Mouse (Mus musculus): ENCODE results near the gene Hapln4.

DNA sequence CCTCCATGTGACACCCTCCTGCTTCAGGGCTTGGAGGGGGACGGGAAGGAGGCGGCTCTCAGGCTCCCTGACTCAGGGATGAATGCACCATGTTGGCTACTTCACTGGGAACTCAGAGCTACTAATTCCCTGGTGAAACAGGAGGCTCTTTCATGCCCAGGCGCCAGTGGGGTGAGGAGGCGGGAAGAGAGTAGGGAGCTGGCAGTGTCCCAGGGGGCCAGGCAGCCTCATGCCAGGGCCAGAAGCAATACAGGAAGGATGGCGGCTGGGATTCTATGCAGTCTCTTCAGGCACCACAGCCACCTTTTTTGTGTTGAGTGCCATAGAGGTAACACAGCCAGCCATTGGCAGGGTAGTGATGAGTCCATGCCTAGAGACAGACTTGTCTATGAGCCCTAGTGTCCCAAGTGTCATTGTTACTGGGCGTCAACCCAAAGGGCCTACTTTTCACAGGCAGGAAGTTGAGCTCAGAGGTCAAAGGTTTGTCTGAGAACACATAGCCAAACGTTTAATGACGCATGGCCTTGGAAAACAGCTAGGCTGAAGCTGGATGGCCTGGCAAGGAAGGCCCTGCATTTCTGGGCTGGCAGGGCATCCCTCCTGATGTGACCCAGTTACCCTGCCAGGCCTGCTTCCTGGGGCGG, 46.2 kb downstream of the Hapln4 start:
- no peak for TF ChIP-seq POLR2A (IDR thresholded peaks at IDR 0.05; ENCODE audit: borderline replicate concordance, control insufficient read depth, low read depth, low read length)
- no peak for TF ChIP-seq CTCF (IDR thresholded peaks at IDR 0.05; ENCODE audit: control insufficient read depth, insufficient read depth, low read length)

Measured in bone marrow, adult 2 months (tissue).